Mouse (Mus musculus) heart, adult 2 months (tissue): ENCODE results near the gene Gsdma2. TPM values are rescaled to one million over a fixed set of nuclear protein-coding genes. Genes with fewer than 3 reads are reported as not detected.
"Not testable (repeated sequence)": the region's sequence is repeated elsewhere in the genome, so short reads cannot be mapped to it uniquely, and the experiment has no call there.

Experiments
- DNase-seq, 2 experiments: peaks; one replicate each; pipeline ENCODE4 v3.0.0; 2021
- H3K27ac ChIP-seq: fragments of 200-600 bp; 2 replicates; pipeline ENCODE4 v1.8.1; 2022
- H3K27me3 ChIP-seq: fragments of 200-500 bp; 2 replicates; pipeline ENCODE4 v1.6.1; 2012; ENCODE audit warnings: mild to moderate bottlenecking, low read length, inconsistent platforms, mixed read lengths; ENCODE audit not compliant: control insufficient read depth, insufficient read depth
- H3K36me3 ChIP-seq: fragments of 200-500 bp; 2 replicates; pipeline ENCODE4 v1.6.1; 2012; ENCODE audit warnings: low read length, inconsistent platforms; ENCODE audit not compliant: control insufficient read depth, insufficient read depth
- H3K4me1 ChIP-seq: fragments of 200-500 bp; 2 replicates; pipeline ENCODE4 v1.6.1; 2011; ENCODE audit warnings: low read length; ENCODE audit not compliant: control insufficient read depth, insufficient read depth
- H3K4me3 ChIP-seq: fragments of 200-600 bp; 2 replicates; pipeline ENCODE4 v1.8.1; 2022
- H3K79me2 ChIP-seq: fragments of 200-500 bp; replicated peaks from 2 replicates; pipeline ENCODE4 v1.6.1; 2012; ENCODE audit warnings: mild to moderate bottlenecking, inconsistent platforms, low read length, moderate library complexity, mixed read lengths; ENCODE audit not compliant: control insufficient read depth, insufficient read depth
- H3K9ac ChIP-seq: fragments of 200-500 bp; 2 replicates; pipeline ENCODE4 v1.6.1; 2012; ENCODE audit warnings: low read depth, mild to moderate bottlenecking, control low read depth, inconsistent platforms, low read length, mixed read lengths
- CTCF ChIP-seq: fragments of 200-600 bp; IDR thresholded peaks from 2 replicates; pipeline ENCODE4 v1.8.1; 2022; ENCODE audit warnings: antibody characterized with exemption, mild to moderate bottlenecking, moderate library complexity
- EP300 ChIP-seq: fragments of 200-500 bp; IDR thresholded peaks from 2 replicates; pipeline ENCODE4 v1.6.1; 2011; ENCODE audit warnings: low read depth, low read length, control low read depth; ENCODE audit not compliant: insufficient read depth
- POLR2A ChIP-seq: fragments of 200-500 bp; IDR thresholded peaks from 2 replicates; pipeline ENCODE4 v1.6.1; 2011; ENCODE audit warnings: mild to moderate bottlenecking, low read depth, low read length, control low read depth; ENCODE audit not compliant: insufficient read depth
- WGBS: fragments of 180-500 bp; shearing (Covaris S2); methylation state at CpG from one replicate; pipeline ENCODE4 v1.1.7; 2018; 5-methylcytosine and 5-hydroxymethylcytosine counted together
- intact Hi-C: fragments of 180-260 bp; cut with DNase I; formaldehyde crosslinking; loops from one replicate; pipeline ENCODE4 v1.15.1; 2025
- polyA plus RNA-seq: library from polyadenylated mRNA; depleted of rRNA; stranded (reverse); fragments of >200 nt; gene quantifications from 2 replicates; pipeline ENCODE4 v1.2.3, GENCODE M21; 2012
- total RNA-seq, 2 experiments: library from RNA; stranded (reverse); gene quantifications; 2 replicates each; pipeline ENCODE4 v1.2.3; 2021

Gene Gsdma2
- total and polyA plus RNA-seq, 3 experiments, result not detected

DNA sequence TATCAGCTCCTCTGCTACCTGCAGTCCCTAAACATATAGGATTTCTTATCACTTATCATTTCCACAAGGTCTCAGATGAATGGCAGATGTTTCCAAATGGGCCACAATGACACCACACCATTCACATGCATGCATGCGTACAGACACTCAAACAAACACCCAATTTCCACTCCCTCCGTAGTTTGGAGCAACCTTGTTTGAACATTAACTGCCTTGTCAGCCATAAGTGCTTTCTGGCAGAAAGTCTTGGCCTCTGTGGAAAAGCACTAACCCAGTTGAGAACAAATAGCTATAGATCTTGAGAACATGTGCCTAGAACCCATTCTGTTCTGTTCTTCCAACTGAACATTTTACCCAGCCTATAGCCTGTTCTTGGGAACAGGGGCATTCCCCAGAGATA, 613 bp upstream of the Gsdma2 start:
- H3K4me1 ChIP-seq, result no peaks in the 10 kb centered on the region
- no peak for TF ChIP-seq EP300
- TF ChIP-seq POLR2A, result no peak
- no peak for TF ChIP-seq CTCF
- 70% methylated on average over 2 of the region's 2 CpGs for WGBS
- DNase-seq, result no peak
- H3K79me2 ChIP-seq, result no peaks in the 10 kb centered on the region
- no peak overlapping the region for H3K4me3 ChIP-seq
- H3K27me3 ChIP-seq, result no peaks in the 10 kb centered on the region
- H3K9ac ChIP-seq, result no peak overlapping the region
- intact Hi-C loops, result no loop called here
- no peak overlapping the region for H3K27ac ChIP-seq
- no peaks in the 10 kb centered on the region for H3K36me3 ChIP-seq

DNA sequence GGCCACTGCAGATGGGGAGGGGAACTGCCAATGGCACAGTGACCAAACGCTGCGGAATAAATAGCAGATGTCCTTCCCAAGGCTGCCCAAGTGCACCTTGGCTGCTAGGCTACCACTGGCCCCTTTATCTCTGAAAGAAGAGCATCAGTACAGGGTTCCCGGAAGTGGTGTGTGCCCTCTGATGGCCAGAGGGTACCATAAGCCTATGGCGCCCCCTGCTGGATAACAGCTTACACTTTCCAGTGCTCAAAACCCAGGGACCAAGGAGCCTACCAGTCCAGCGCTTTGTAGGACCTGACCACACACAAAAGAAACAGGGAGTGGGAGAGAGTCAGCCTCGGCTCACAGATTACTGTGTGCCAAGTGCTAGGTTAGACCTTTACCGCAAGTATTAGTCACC, 8.5 kb downstream of the Gsdma2 start:
- H3K36me3 ChIP-seq, H3K27me3 ChIP-seq, H3K79me2 ChIP-seq, H3K27ac ChIP-seq, H3K4me3 ChIP-seq, H3K9ac ChIP-seq, H3K4me1 ChIP-seq: not testable (repeated sequence)
- 14% methylated on average over 7 of the region's 7 CpGs for WGBS
- intact Hi-C loops, result loop anchor here (1.0 kb wide), 2 partner anchors 20 to 49 kb away; no protein-coding TSS in a partner anchor
- peak; percentile 24 to 43 for DNase-seq
- peak; percentile 54 for TF ChIP-seq CTCF

DNA sequence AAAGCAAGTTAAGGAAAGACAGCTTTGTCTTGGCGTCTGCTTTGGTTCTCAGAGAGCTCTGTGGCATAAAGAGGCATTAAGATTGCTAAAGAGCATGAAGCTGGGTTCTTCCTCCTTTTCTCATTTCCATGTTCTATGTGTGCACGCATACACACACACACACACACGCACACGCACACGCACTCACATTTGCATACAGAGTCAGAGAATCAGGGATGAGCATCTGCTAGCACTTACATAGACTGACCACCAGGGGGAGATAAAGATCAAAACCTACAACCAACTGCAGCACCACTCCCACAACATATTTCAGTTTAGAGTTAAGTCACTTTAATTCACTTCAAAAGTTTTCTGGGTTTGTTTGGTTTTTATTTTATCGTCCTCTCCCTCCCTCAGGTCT, 14.0 kb downstream of the Gsdma2 start:
- no peaks in the 10 kb centered on the region for H3K79me2 ChIP-seq
- no peaks in the 10 kb centered on the region for H3K36me3 ChIP-seq
- TF ChIP-seq EP300 (no peak), CTCF (peak; percentile 87)
- no peak overlapping the region for H3K4me3 ChIP-seq
- WGBS, result 8% methylated on average over 6 of the region's 6 CpGs
- H3K4me1 ChIP-seq, result no peaks in the 10 kb centered on the region; the same call in 1 of the 2 replicates
- intact Hi-C loops, result no loop called here
- no peaks in the 10 kb centered on the region for H3K27me3 ChIP-seq
- DNase-seq, result peak in 1 of 2 experiments; percentile 14
- no peak overlapping the region for H3K27ac ChIP-seq
- no peak overlapping the region for H3K9ac ChIP-seq

GRCm38 (mm10) chr11:98664091-98664490, 17.5 kb downstream of the Gsdma2 start, which contains the start of gene Gsdma:
Gsdma (plus strand) TSS chr11:98664351.
- intact Hi-C loops, result no loop called here
- WGBS, result 31% methylated on average over 4 of the region's 4 CpGs
- H3K27ac ChIP-seq, result no peak within 1 kb of the TSS

DNA sequence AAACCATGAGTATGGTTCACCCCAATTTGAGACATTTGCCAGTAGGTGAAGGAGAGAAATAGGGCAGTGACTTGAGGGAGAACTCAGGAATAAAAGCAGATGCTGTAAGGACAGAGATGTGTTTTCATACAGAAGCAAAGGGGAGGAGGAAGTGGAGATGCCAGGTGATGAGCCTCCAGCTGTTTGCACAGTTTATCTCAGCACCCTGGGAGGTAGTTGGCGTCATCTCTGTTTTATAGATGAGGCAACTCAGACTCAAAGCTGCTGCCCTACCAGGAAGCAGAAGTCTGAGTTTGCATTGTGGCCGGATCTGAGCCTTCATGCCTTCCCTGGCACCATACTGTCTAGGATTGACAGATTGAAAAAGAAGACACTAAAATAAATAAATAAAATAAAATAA, 22.4 kb downstream of the Gsdma2 start:
- Histone ChIP-seq H3K4me1 (no peaks in the 10 kb centered on the region), H3K27me3 (peaks cover 5% of the 10 kb centered on the region), H3K9ac (no peak overlapping the region), H3K27ac (no peak overlapping the region), H3K36me3 (no peaks in the 10 kb centered on the region), H3K79me2 (no peaks in the 10 kb centered on the region), H3K4me3 (no peak overlapping the region)
- no peak for TF ChIP-seq POLR2A
- TF ChIP-seq EP300, result no peak
- no peak for TF ChIP-seq CTCF
- intact Hi-C loops, result no loop called here
- no peak for DNase-seq
- WGBS, result 52% methylated on average over 2 of the region's 2 CpGs

More at GRCm38 (mm10) chr11:98664091-98664490, 17.5 kb downstream of the Gsdma2 start, which contains the start of gene Gsdma:
- Histone ChIP-seq H3K79me2 (no peaks in the 10 kb centered on the region), H3K9ac (no peak within 1 kb of the TSS), H3K36me3 (no peaks in the 10 kb centered on the region), H3K4me1 (no peaks in the 10 kb centered on the region; the same call in 1 of the 2 replicates), H3K27me3 (peaks cover 5% of the 10 kb centered on the region), H3K4me3 (no peak within 1 kb of the TSS)
- DNase-seq, result no peak
- TF ChIP-seq CTCF (no peak), POLR2A (no peak)

DNA sequence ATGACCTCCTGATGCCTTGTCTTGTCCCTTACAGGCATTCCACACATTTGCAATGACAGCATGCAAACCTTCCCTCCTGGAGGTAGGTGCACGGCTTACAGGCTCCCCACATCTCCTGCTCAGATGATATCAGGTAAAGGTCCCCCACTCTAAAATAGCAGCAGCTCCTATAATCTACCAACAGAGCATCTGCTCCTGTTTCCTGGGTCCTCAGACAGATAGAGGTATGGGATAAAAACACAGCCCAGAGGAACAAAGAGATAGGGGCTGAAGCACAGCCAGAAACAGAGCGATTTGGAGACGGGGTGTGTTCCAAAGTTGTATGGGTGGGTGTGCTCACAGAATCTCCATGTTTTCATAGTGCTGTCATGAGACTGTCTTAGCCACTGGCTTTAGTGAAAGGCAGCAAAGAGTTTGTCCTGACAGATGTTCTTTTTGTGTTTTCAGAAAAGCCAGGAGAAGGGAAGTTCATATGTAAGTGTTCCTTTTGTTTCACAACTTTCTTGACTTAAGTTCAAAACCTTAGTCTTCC, 24.8 kb downstream of the Gsdma2 start:
- Histone ChIP-seq H3K4me3 (no peak overlapping the region), H3K9ac (no peak overlapping the region), H3K4me1 (no peaks in the 10 kb centered on the region), H3K36me3 (no peaks in the 10 kb centered on the region), H3K79me2 (no peaks in the 10 kb centered on the region), H3K27me3 (peaks cover 4% of the 10 kb centered on the region), H3K27ac (no peak overlapping the region)
- 49% methylated on average over 3 of the region's 3 CpGs for WGBS
- no peak for DNase-seq
- intact Hi-C loops, result no loop called here
- TF ChIP-seq EP300 (no peak), CTCF (no peak), POLR2A (no peak)
